Mouse (Mus musculus) activated CD4-positive, CD25-positive, alpha-beta regulatory T cell, adult 9 weeks (primary cell): Measurements from ENCODE around the gene Gm17577. TPM values are rescaled to one million over a fixed set of nuclear protein-coding genes. Genes with fewer than 3 reads are reported as not detected.

ENCODE experiments used
- polyA plus RNA-seq: library from polyadenylated mRNA; unstranded; fragments of 100-300 nt; shearing (Covaris generic); gene quantifications from one replicate; pipeline ENCODE4 v1.2.1, GENCODE M21; 2017

Gene Gm17577
- not detected for polyA plus RNA-seq

GRCm38 (mm10) chrX:123246807-123247206 is at the start of gene Gm17577:
Gm17577 (minus strand) TSS chrX:123246907.

GRCm38 (mm10) chrX:123222381-123222780 is 24.3 kb downstream of the Gm17577 start, which contains the start of gene Srsx:
Srsx (minus strand) TSS chrX:123222481.

Other genes starting within 250 kb of the Gm17577 start
- gene Gm17521, start 217.2 kb downstream of the Gm17577 start, polyA plus RNA-seq = not detected
- 1.6 TPM for gene Cldn34c1, start 143.4 kb downstream of the Gm17577 start, polyA plus RNA-seq
- gene Srsx, start 24.4 kb downstream of the Gm17577 start, polyA plus RNA-seq = not detected